ENCODE assay signal across 12 mouse cellular contexts in the genomic region with DNA sequence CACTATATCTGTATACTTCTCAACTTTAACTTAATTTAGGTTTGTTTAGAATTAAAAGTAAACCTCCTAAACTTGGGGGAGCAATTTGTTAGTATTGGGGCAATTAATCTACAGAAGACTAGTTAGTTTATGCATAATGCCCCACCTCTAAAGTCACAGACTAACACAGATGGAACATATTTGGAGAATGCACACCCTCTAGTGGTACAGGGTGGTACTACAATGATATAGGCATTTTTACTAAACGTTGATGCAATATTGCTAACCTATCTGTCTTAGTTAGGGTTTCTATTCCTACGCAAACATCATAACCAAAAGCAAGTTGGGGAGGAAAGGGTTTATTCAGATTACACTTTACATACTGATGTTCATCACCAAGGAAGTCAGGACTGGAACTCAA. TPM values are rescaled to one million over a fixed set of nuclear protein-coding genes. Genes with fewer than 3 reads are reported as not detected.
DNase-seq lines count a peak whose midpoint lies in the region; ATAC-seq and TF ChIP-seq lines count a peak whose summit lies in the region.
"Had no signal": no experiment of that assay in that cellular context is flagged by ENCODE, and none has a peak within 500 bp of the region (broad histone marks: within the 10 kb centered on the region; RNA-seq: fewer than 3 reads in every experiment).

No protein-coding gene starts in this region.

- no peak overlapping the region for H3K9ac ChIP-seq in hindbrain, embryonic 14.5 days
- H3K9ac ChIP-seq in hindbrain, embryonic 12.5 days = no peak overlapping the region
- H3K9ac ChIP-seq in stomach, postnatal 0 days (ENCODE audit: low read length) = no peak overlapping the region
- H3K9ac ChIP-seq: liver, embryonic 15.5 days; neural tube, embryonic 12.5 days; stomach, embryonic 15.5 days had no signal

- no peaks in the 10 kb centered on the region for H3K36me3 ChIP-seq in hindbrain, embryonic 14.5 days (replicated peaks; ENCODE audit: control insufficient read depth, insufficient read depth)
- no peaks in the 10 kb centered on the region for H3K36me3 ChIP-seq in hindbrain, embryonic 12.5 days
- H3K36me3 ChIP-seq in stomach, postnatal 0 days (ENCODE audit: control insufficient read depth, insufficient read depth, low read length) = no peaks in the 10 kb centered on the region
- H3K36me3 ChIP-seq: liver, embryonic 15.5 days; neural tube, embryonic 12.5 days; stomach, embryonic 15.5 days had no signal

- no peaks in the 10 kb centered on the region for H3K27me3 ChIP-seq in hindbrain, embryonic 14.5 days (ENCODE audit: control insufficient read depth, insufficient read depth, low read length)
- H3K27me3 ChIP-seq in hindbrain, embryonic 12.5 days = no peaks in the 10 kb centered on the region
- no peaks in the 10 kb centered on the region for H3K27me3 ChIP-seq in stomach, postnatal 0 days (ENCODE audit: control insufficient read depth, insufficient read depth, low read length)
- H3K27me3 ChIP-seq: liver, embryonic 15.5 days; neural tube, embryonic 12.5 days; stomach, embryonic 15.5 days had no signal

- TF ChIP-seq CTCF in stomach, postnatal 0 days (IDR thresholded peaks at IDR 0.05; ENCODE audit: low read depth) = peak; percentile 84

- H3K4me2 ChIP-seq in hindbrain, embryonic 14.5 days (replicated peaks) = no peak overlapping the region
- no peak overlapping the region for H3K4me2 ChIP-seq in hindbrain, embryonic 12.5 days (replicated peaks)
- no peak overlapping the region for H3K4me2 ChIP-seq in stomach, postnatal 0 days (replicated peaks; ENCODE audit: low read depth)
- H3K4me2 ChIP-seq: liver, embryonic 15.5 days; neural tube, embryonic 12.5 days; stomach, embryonic 15.5 days had no signal

- H3K4me1 ChIP-seq in hindbrain, embryonic 14.5 days (replicated peaks; ENCODE audit: control insufficient read depth, insufficient read depth, low read length) = no peaks in the 10 kb centered on the region
- H3K4me1 ChIP-seq in hindbrain, embryonic 12.5 days = no peaks in the 10 kb centered on the region
- no peaks in the 10 kb centered on the region for H3K4me1 ChIP-seq in stomach, postnatal 0 days (replicated peaks; ENCODE audit: control insufficient read depth, insufficient read depth)
- H3K4me1 ChIP-seq: liver, embryonic 15.5 days; neural tube, embryonic 12.5 days; stomach, embryonic 15.5 days had no signal

- ATAC-seq in hindbrain, embryonic 14.5 days (ENCODE audit: low FRiP score) = no peak
- no peak for ATAC-seq in hindbrain, embryonic 12.5 days (ENCODE audit: low FRiP score)
- no peak for ATAC-seq in stomach, postnatal 0 days (ENCODE audit: low FRiP score, low TSS enrichment)

- H3K9me3 ChIP-seq in hindbrain, embryonic 14.5 days (ENCODE audit: control insufficient read depth, low read length) = 0 out of 2 replicates have a peak, but pooled peaks cover 3% of the 10 kb centered on the region
- 0 out of 2 replicates have a peak, but pooled peaks cover 6% of the 10 kb centered on the region for H3K9me3 ChIP-seq in hindbrain, embryonic 12.5 days (replicated peaks)
- no peaks in the 10 kb centered on the region for H3K9me3 ChIP-seq in stomach, postnatal 0 days (ENCODE audit: control insufficient read depth, low read length)
- H3K9me3 ChIP-seq: liver, embryonic 15.5 days; neural tube, embryonic 12.5 days; stomach, embryonic 15.5 days had no signal

- H3K4me3 ChIP-seq in hindbrain, embryonic 14.5 days (replicated peaks; ENCODE audit: low read length) = no peak overlapping the region
- no peak overlapping the region for H3K4me3 ChIP-seq in hindbrain, embryonic 12.5 days
- H3K4me3 ChIP-seq in stomach, postnatal 0 days (ENCODE audit: low read depth, low read length) = no peak overlapping the region
- H3K4me3 ChIP-seq: liver, embryonic 15.5 days; neural tube, embryonic 12.5 days; stomach, embryonic 15.5 days had no signal

- WGBS in hindbrain, embryonic 14.5 days = 69% methylated on average over 2 of the region's 2 CpGs
- 62% methylated on average over 2 of the region's 2 CpGs for WGBS in hindbrain, embryonic 12.5 days
- WGBS in stomach, postnatal 0 days = 39% methylated on average over 2 of the region's 2 CpGs

- DNase-seq in hindbrain, embryonic 14.5 days (ENCODE audit: low spot score) = peak; percentile 32
- peak; percentile 20 for DNase-seq in thymus, postnatal 14 days
- DNase-seq in thymus, adult 18-20 months = no peak
- peak; percentile 12 for DNase-seq in embryo, embryonic 11 days
- DNase-seq in stomach, postnatal 0 days (ENCODE audit: low spot score) = no peak
- DNase-seq in MN1 (ENCODE audit: low spot score) = no peak
- DNase-seq in right cerebral cortex, postnatal 10 days (ENCODE audit: low spot score in 2 of 2) = no peak
- DNase-seq: kidney, postnatal 10 days had no signal

- H3K27ac ChIP-seq in hindbrain, embryonic 14.5 days = no peak overlapping the region
- H3K27ac ChIP-seq in hindbrain, embryonic 12.5 days = no peak overlapping the region
- H3K27ac ChIP-seq in stomach, postnatal 0 days (replicated peaks) = no peak overlapping the region
- H3K27ac ChIP-seq: liver, embryonic 15.5 days; neural tube, embryonic 12.5 days; stomach, embryonic 15.5 days had no signal

- TF ChIP-seq EP300 in stomach, postnatal 0 days (optimal IDR thresholded peaks at IDR 0.05) = no peak

RNA-seq across cellular contexts. Expression of gene Zfp386, which starts 19.4 kb away (rescaled TPM):
- 48.5 and 53.7 TPM in 2 replicates for polyA plus RNA-seq in hindbrain, embryonic 14.5 days (2014; fragmentation: Nextera tagmentation; extraction: Ambion mirVana)
- polyA plus RNA-seq in hindbrain, embryonic 12.5 days (2016; fragmentation: Nextera tagmentation; extraction: Ambion mirVana) = 59.4 and 61.8 TPM in 2 replicates
- polyA plus RNA-seq in stomach, postnatal 0 days (2015; fragmentation: Nextera tagmentation; extraction: Ambion mirVana) = 20.9 and 21.1 TPM in 2 replicates

RNA-seq across cellular contexts. Expression of gene Vipr2, which starts 49.4 kb away (rescaled TPM):
- polyA plus RNA-seq in hindbrain, embryonic 14.5 days (2014; fragmentation: Nextera tagmentation; extraction: Ambion mirVana) = 0.62 and 1.1 TPM in 2 replicates
- polyA plus RNA-seq in hindbrain, embryonic 12.5 days (2016; fragmentation: Nextera tagmentation; extraction: Ambion mirVana) = 1.1 and 1.8 TPM in 2 replicates
- polyA plus RNA-seq in stomach, postnatal 0 days (2015; fragmentation: Nextera tagmentation; extraction: Ambion mirVana) = 4.3 and 6.3 TPM in 2 replicates

Comparison
In these comparisons a context has a peak if more than half of its experiments do, and no peak if none do; other contexts are left out.
1. DNase-seq: peak in hindbrain, embryonic 14.5 days (single experiment), thymus, postnatal 14 days (single experiment) and embryo, embryonic 11 days (single experiment); none in thymus, adult 18-20 months (0 of 2), stomach, postnatal 0 days (single experiment), MN1 (single experiment) and right cerebral cortex, postnatal 10 days (0 of 2).